ENCODE assay signal across 8 mouse cellular contexts in genomic region chr9:41860681-41861080, GRCm38 (mm10).
DNase-seq lines count a peak whose midpoint lies in the region; ATAC-seq and TF ChIP-seq lines count a peak whose summit lies in the region.

No protein-coding gene starts in this region.

- peak overlapping the region; percentile 26 for H3K4me2 ChIP-seq in forebrain, embryonic 15.5 days (replicated peaks)

- H3K9ac ChIP-seq in forebrain, embryonic 15.5 days (replicated peaks) = peak overlapping the region; percentile 6; the same call in 1 of the 2 replicates

- DNase-seq in thymus, postnatal 4 days = peak; percentile 10
- DNase-seq in thymus, adult 2 months = no peak
- peak; percentile 82 for DNase-seq in heart, postnatal 4 days
- peak; percentile 20 for DNase-seq in layer of hippocampus, adult 9-10 months (ENCODE audit: low spot score)
- DNase-seq in lung, postnatal 14 days = peak; percentile 62
- peak; percentile 84 to 85 for DNase-seq in right cerebral cortex, postnatal 10 days (ENCODE audit: low spot score in 2 of 2)
- no peak for DNase-seq in c-Kit-positive CD71-positive TER-119-positive erythroid progenitor cells, embryonic 14.5 days (ENCODE audit: low spot score)

- H3K9me3 ChIP-seq in forebrain, embryonic 15.5 days = no peaks in the 10 kb centered on the region

- 1% methylated on average over 4 of the region's 4 CpGs for WGBS in thymus, adult 2 months
- 4% methylated on average over 4 of the region's 4 CpGs for WGBS in forebrain, embryonic 15.5 days

- no peaks in the 10 kb centered on the region for H3K36me3 ChIP-seq in thymus, adult 2 months (ENCODE audit: control insufficient read depth, insufficient read depth, low read length)
- no peaks in the 10 kb centered on the region for H3K36me3 ChIP-seq in forebrain, embryonic 15.5 days

- ATAC-seq in forebrain, embryonic 15.5 days (replicated peaks) = peak; percentile 95

- H3K27me3 ChIP-seq in thymus, adult 2 months (ENCODE audit: control insufficient read depth, insufficient read depth, low read length) = no peaks in the 10 kb centered on the region
- no peaks in the 10 kb centered on the region for H3K27me3 ChIP-seq in forebrain, embryonic 15.5 days

- no peak overlapping the region for H3K4me3 ChIP-seq in thymus, adult 2 months (ENCODE audit: control insufficient read depth, insufficient read depth, low read length)
- no peak overlapping the region for H3K4me3 ChIP-seq in forebrain, embryonic 15.5 days

- H3K4me1 ChIP-seq in thymus, adult 2 months (replicated peaks; ENCODE audit: control insufficient read depth, insufficient read depth, low read length) = no peaks in the 10 kb centered on the region
- peaks cover 40% of the 10 kb centered on the region for H3K4me1 ChIP-seq in forebrain, embryonic 15.5 days

- TF ChIP-seq CTCF in thymus, adult 2 months (IDR thresholded peaks at IDR 0.05; ENCODE audit: borderline replicate concordance, control insufficient read depth, extremely low read depth, insufficient read depth, low read length, poor library complexity) = no peak

- no peak overlapping the region for H3K27ac ChIP-seq in thymus, adult 2 months (ENCODE audit: control insufficient read depth, insufficient read depth, low read length)
- peak overlapping the region; percentile 89 for H3K27ac ChIP-seq in forebrain, embryonic 15.5 days (replicated peaks)

- no peak for TF ChIP-seq POLR2A in thymus, adult 2 months (IDR thresholded peaks at IDR 0.05; ENCODE audit: control insufficient read depth, extremely low read depth, insufficient read depth, low read length, poor library complexity)

Comparison
In these comparisons a context has a peak if more than half of its experiments do, and no peak if none do; other contexts are left out.
1. DNase-seq: peak in thymus, postnatal 4 days (single experiment), heart, postnatal 4 days (single experiment), layer of hippocampus, adult 9-10 months (single experiment), lung, postnatal 14 days (single experiment) and right cerebral cortex, postnatal 10 days (2 of 2); none in thymus, adult 2 months (single experiment) and c-Kit-positive CD71-positive TER-119-positive erythroid progenitor cells, embryonic 14.5 days (single experiment).